Mouse (Mus musculus) hindbrain, embryonic 16.5 days (tissue): ENCODE measurements at regions not wholly inside any gene's neighbourhood (a gene's known extent, or its start where the extent isn't known, plus 50 kb on each side); places are given as distances from the start of the nearest gene placed in this dataset.

Experiments
- ATAC-seq: fragments of 200-750 bp; cut with Nextera tagmentation; 2 replicates; pipeline ENCODE4 v1.8.0; 2017; ENCODE audit warnings: moderate TSS enrichment, moderate library complexity
- H3K27ac ChIP-seq: fragments of 300-500 bp; sonication (generic); 2 replicates; pipeline ENCODE4 v1.5.1; 2014; ENCODE audit warnings: low read depth, mild to moderate bottlenecking, control low read depth, low read length, moderate library complexity
- H3K27me3 ChIP-seq: fragments of 300-500 bp; sonication (generic); replicated peaks from 2 replicates; pipeline ENCODE4 v1.6.1; 2014; ENCODE audit warnings: low read length; ENCODE audit not compliant: control insufficient read depth, insufficient read depth
- H3K36me3 ChIP-seq: fragments of 300-500 bp; sonication (generic); 2 replicates; pipeline ENCODE4 v1.6.1; 2014; ENCODE audit warnings: mild to moderate bottlenecking, low read length, moderate library complexity, mixed read lengths; ENCODE audit not compliant: control insufficient read depth, insufficient read depth
- H3K4me1 ChIP-seq: fragments of 300-500 bp; sonication (generic); 2 replicates; pipeline ENCODE4 v1.6.1; 2014; ENCODE audit warnings: low read depth, low read length; ENCODE audit not compliant: control insufficient read depth, insufficient read depth
- H3K4me2 ChIP-seq: fragments of 300-500 bp; sonication (generic); 2 replicates; pipeline ENCODE4 v1.6.1; 2014; ENCODE audit warnings: mild to moderate bottlenecking, low read length, control low read depth, moderate library complexity
- H3K4me3 ChIP-seq: fragments of 300-500 bp; sonication (generic); 2 replicates; pipeline ENCODE4 v1.5.1; 2014; ENCODE audit warnings: mild to moderate bottlenecking, low read length, control low read depth, moderate library complexity
- H3K9ac ChIP-seq: fragments of 300-500 bp; sonication (generic); 2 replicates; pipeline ENCODE4 v1.6.1; 2014; ENCODE audit warnings: low read depth, mild to moderate bottlenecking, control low read depth, low read length, moderate library complexity
- H3K9me3 ChIP-seq: fragments of 300-500 bp; sonication (generic); 2 replicates; pipeline ENCODE4 v1.6.1; 2014; ENCODE audit warnings: mild to moderate bottlenecking, low read length, moderate library complexity; ENCODE audit not compliant: control insufficient read depth
- WGBS: fragments of 180-500 bp; shearing (Covaris S2); extraction: QIAGEN DNeasy Blood & Tissue Kit; methylation state at CpG from one replicate; pipeline ENCODE4 v1.1.7; 2014; 5-methylcytosine and 5-hydroxymethylcytosine counted together

DNA sequence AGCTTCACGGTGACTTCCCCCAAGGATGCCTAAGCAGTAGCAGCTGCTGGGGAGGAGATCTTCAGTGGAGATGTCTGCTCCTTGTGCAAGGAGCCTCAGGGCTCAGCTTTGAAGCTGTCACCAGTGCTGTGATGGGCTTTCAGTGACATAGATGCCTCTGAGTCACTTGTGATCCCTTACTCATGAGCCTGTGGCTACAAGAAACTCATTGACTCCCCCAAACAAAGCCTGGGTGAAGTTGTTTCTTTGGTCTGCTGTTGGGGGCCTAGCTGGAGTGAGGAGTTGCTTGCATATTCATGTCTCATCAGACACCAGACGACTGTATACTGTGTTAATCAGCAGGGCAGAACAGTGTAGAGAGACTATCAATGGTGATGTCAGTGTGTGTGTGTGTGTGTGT is 203.4 kb upstream of the Mphosph6 start:
- Histone ChIP-seq H3K36me3 (no peaks in the 10 kb centered on the region), H3K27me3 (no peaks in the 10 kb centered on the region), H3K9me3 (no peaks in the 10 kb centered on the region), H3K9ac (no peak overlapping the region), H3K4me3 (no peak overlapping the region), H3K4me1 (no peaks in the 10 kb centered on the region; the same call in 1 of the 2 replicates), H3K27ac (no peak overlapping the region), H3K4me2 (no peak overlapping the region)
- ATAC-seq = no peak
- WGBS = 30% methylated on average over 2 of the region's 2 CpGs

DNA sequence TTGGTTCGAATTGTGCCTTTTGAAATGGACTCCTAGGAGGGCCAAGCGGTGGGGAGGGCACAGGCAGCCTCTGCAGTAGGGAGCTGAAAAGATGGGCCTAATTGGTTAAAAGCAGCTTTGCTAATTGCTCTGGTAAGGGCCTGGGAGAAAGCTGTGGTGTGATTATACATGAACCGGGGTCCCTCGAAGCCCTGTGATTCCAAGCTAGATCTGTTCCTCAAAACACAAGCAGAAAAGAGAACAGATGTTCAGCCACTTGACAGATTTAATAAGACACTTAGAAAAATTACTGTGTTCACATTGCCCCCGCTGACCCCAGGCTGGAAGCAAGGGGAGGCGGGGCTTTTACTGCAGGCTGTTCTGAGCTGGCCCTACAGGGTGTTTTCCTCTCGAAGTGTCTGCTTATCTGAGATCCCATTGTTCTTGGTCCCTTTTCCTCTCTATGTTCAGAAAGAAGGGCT is 202.7 kb upstream of the Mphosph6 start:
- no peak overlapping the region for H3K27ac ChIP-seq
- no peak for ATAC-seq
- no peaks in the 10 kb centered on the region for H3K9me3 ChIP-seq
- no peak overlapping the region for H3K4me3 ChIP-seq
- H3K4me1 ChIP-seq = no peaks in the 10 kb centered on the region; the same call in 1 of the 2 replicates
- H3K36me3 ChIP-seq = no peaks in the 10 kb centered on the region
- no peak overlapping the region for H3K4me2 ChIP-seq
- 44% methylated on average over 7 of the region's 7 CpGs for WGBS
- no peaks in the 10 kb centered on the region for H3K27me3 ChIP-seq
- no peak overlapping the region for H3K9ac ChIP-seq

DNA sequence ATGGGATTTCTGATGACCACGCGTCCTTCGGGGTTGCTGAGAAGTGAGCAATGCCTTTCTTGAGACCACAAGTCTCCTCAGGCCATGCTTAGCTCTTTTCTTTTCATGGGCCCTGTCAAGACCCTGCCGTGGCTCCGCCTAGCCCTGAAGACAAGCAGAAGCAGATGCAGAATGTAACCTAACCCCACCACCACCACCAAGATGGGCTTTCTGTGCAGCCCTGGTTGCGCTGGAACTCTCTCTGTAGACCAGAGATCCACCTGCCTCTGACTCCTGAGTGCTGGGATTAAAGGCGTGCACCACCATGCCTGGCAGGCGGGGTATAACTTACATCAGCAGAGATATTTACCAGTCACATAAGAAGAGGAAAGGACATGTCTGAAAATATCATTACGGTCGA is 199.4 kb upstream of the Mphosph6 start:
- Histone ChIP-seq H3K27ac (no peak overlapping the region), H3K4me1 (no peaks in the 10 kb centered on the region; the same call in 1 of the 2 replicates), H3K36me3 (no peaks in the 10 kb centered on the region), H3K4me2 (no peak overlapping the region), H3K4me3 (no peak overlapping the region), H3K9me3 (no peaks in the 10 kb centered on the region), H3K27me3 (no peaks in the 10 kb centered on the region), H3K9ac (no peak overlapping the region)
- ATAC-seq = no peak
- WGBS = 95% methylated on average over 10 of the region's 10 CpGs

DNA sequence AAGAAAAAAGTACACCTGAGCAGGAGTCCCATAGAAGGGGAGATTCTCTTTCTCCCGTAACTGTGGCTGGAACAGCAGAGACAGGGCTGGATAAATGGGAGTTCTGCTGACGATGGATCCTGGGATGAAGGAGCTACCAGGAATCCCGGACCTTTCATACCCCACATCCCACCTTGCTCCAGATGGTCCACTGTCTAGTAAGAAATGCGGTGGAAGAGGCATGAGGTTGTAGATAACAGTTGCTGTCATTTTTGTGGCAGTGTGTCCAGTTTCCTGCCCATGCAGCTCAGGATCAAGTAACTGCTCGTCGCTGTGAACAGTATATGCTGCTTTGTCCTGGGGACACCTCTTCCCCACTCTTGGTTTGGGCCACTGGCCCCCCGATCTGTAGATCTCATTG is 190.1 kb upstream of the Mphosph6 start:
- Histone ChIP-seq H3K4me2 (no peak overlapping the region), H3K36me3 (no peaks in the 10 kb centered on the region), H3K4me3 (no peak overlapping the region), H3K27ac (no peak overlapping the region), H3K9ac (no peak overlapping the region), H3K9me3 (no peaks in the 10 kb centered on the region; the same call in 1 of the 2 replicates), H3K27me3 (no peaks in the 10 kb centered on the region), H3K4me1 (no peaks in the 10 kb centered on the region)
- 89% methylated on average over 7 of the region's 7 CpGs for WGBS
- ATAC-seq = no peak

DNA sequence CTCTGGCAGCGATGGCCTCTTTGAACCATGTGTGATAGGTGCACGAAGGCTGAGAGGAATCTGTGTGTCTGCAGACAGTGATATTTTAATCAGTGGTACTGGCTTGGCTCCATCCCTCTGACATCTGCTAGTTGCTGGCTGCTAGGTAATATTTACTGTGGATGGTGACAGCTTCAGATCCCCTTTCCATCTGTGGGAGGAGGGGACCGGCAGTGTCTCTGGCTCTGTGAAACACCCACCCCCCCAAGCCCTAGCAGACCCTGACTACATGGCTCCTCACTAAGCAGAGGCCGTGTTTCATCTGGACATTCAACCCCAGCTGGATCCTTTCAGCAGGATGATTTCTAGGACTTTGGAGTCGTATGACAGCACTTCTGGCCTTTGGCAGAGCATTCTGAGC is 187.0 kb upstream of the Mphosph6 start:
- WGBS = 64% methylated on average over 5 of the region's 5 CpGs
- ATAC-seq = no peak
- peaks cover 5% of the 10 kb centered on the region for H3K9me3 ChIP-seq
- H3K27me3 ChIP-seq = no peaks in the 10 kb centered on the region
- H3K9ac ChIP-seq = no peak overlapping the region
- no peak overlapping the region for H3K27ac ChIP-seq
- no peaks in the 10 kb centered on the region for H3K4me1 ChIP-seq
- H3K36me3 ChIP-seq = no peaks in the 10 kb centered on the region
- no peak overlapping the region for H3K4me2 ChIP-seq
- no peak overlapping the region for H3K4me3 ChIP-seq

DNA sequence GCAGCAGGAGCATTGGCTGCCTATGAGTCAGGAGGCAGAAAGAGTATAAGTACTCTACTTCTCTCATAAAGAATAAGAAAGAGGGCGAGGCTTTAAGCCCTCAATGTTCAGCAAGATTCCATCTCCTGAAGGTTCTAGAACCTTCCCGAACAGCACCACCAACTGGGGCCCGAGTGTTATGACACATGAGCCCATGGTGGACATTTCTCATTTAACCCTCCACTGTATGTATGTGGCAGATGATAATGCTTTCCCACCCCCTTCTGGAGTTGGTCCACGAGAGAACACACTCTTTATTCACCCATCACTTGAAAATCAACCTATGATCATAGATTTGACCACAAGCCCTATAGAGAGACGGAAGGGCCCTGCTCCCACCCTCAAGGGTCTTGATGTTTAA is 166.6 kb upstream of the Mphosph6 start:
- Histone ChIP-seq H3K27me3 (no peaks in the 10 kb centered on the region), H3K9me3 (no peaks in the 10 kb centered on the region), H3K4me1 (no peaks in the 10 kb centered on the region), H3K27ac (no peak overlapping the region), H3K4me2 (no peak overlapping the region), H3K36me3 (no peaks in the 10 kb centered on the region), H3K4me3 (no peak overlapping the region), H3K9ac (no peak overlapping the region)
- ATAC-seq = no peak
- 94% methylated on average over 5 of the region's 5 CpGs for WGBS

DNA sequence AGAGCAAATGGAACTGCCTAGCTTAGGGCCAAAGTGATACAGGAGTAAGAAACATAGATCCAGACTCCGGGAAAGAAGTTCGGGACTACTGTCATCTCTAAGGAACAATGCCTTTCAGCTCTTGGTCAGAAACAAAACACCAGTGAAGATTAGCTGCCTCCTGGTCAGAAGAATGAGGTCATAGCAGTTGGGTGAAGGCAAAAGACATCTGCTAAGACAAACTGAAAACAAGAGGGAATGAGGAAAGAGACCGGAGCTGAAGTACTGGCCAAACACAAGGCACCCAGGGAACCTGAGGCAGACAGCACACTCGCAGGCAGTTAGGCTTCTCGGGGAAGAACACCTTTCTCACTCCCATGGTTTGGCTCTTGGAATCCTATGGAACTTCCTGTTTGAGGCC is 164.8 kb upstream of the Mphosph6 start:
- Histone ChIP-seq H3K9me3 (no peaks in the 10 kb centered on the region), H3K4me2 (no peak overlapping the region), H3K27ac (no peak overlapping the region), H3K9ac (no peak overlapping the region), H3K36me3 (no peaks in the 10 kb centered on the region), H3K4me3 (no peak overlapping the region), H3K27me3 (no peaks in the 10 kb centered on the region), H3K4me1 (no peaks in the 10 kb centered on the region)
- ATAC-seq = no peak
- 87% methylated on average over 5 of the region's 5 CpGs for WGBS

DNA sequence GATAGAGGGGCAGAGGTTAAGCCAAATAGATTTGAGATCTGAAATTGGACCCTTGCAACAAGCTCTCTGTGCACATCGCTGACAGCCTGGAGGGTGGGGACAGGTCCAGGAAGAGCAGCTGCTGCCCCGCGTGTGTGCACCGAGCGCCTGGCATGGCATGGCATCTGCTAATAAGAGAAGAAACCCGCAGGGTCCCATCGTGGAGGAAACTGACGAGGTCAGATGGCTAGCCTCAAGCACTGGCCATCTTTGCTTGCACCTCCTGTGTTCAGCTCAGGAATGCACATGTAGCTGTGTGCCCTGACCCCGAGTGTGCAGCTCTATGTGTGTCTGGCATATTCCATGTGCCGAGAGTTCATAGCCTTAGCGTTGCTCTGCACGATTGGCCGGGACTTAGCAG is 161.7 kb upstream of the Mphosph6 start:
- no peak overlapping the region for H3K4me2 ChIP-seq
- no peak overlapping the region for H3K4me3 ChIP-seq
- ATAC-seq = 0 out of 2 replicates have a peak, but pooled peaks have one; percentile 27
- 62% methylated on average over 13 of the region's 13 CpGs for WGBS
- H3K27me3 ChIP-seq = no peaks in the 10 kb centered on the region
- H3K36me3 ChIP-seq = no peaks in the 10 kb centered on the region
- no peak overlapping the region for H3K27ac ChIP-seq
- H3K9ac ChIP-seq = no peak overlapping the region
- no peaks in the 10 kb centered on the region; the same call in 1 of the 2 replicates for H3K4me1 ChIP-seq
- H3K9me3 ChIP-seq = no peaks in the 10 kb centered on the region

DNA sequence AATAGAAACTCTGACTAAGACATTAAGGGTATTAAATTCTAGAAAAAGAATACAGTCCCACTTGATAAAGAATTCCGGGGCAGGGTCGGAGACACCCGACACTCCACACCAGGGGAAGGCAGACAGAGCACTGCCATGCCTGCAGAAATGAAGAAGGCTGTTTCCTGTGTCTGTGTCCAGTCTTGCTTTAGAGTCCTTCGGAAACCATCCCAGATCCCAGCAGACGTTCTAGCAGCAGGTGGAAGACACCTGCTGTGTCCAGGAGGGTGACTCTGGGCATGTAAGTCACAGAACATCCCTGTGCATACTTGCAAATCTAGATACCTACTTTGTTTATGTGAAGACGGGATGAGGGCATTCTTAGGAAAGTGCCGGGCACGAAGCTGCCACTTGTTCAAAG is 160.9 kb upstream of the Mphosph6 start:
- no peak for ATAC-seq
- no peaks in the 10 kb centered on the region for H3K9me3 ChIP-seq
- H3K27me3 ChIP-seq = no peaks in the 10 kb centered on the region
- 87% methylated on average over 8 of the region's 8 CpGs for WGBS
- no peaks in the 10 kb centered on the region for H3K36me3 ChIP-seq
- H3K4me1 ChIP-seq = no peaks in the 10 kb centered on the region; the same call in 1 of the 2 replicates
- no peak overlapping the region for H3K4me3 ChIP-seq
- H3K4me2 ChIP-seq = no peak overlapping the region
- H3K27ac ChIP-seq = no peak overlapping the region
- H3K9ac ChIP-seq = no peak overlapping the region

DNA sequence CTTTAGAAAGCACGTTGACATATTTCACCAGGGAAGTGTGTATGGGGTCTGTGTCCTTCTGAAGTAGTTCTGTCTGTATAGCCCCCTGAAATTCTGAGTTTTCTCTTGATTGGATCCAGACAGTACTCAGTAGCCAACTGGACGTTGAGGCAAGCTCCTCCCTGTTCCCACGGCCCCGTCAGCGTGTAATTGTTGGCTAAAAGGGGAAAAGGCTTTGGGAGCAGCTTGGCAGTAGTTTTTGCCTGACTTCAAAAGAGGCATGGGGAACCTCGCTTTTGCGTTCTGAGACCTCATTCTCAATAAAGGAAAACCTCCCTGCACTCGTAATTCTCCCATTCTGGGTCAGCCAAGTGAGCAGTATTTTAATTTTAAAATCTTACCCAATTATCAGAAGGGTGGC is 157.8 kb upstream of the Mphosph6 start:
- WGBS = 62% methylated on average over 8 of the region's 8 CpGs
- no peak for ATAC-seq
- Histone ChIP-seq H3K4me3 (no peak overlapping the region), H3K4me1 (no peaks in the 10 kb centered on the region; the same call in 1 of the 2 replicates), H3K9ac (no peak overlapping the region), H3K27ac (no peak overlapping the region), H3K9me3 (no peaks in the 10 kb centered on the region), H3K36me3 (no peaks in the 10 kb centered on the region), H3K27me3 (no peaks in the 10 kb centered on the region), H3K4me2 (no peak overlapping the region)
